Mouse (Mus musculus) MEL (cell line): ENCODE data around the gene Tbxas1.

Experiments used
- CTCF ChIP-seq, 3 experiments: IDR thresholded peaks in 2 of 3; conservative IDR thresholded peaks in 1 of 3; 2 replicates each; pipeline ENCODE4 v1.5.1; 2011 to 2012; ENCODE audit warnings: low read length in 3 of 3, low read depth in 2 of 3, mild to moderate bottlenecking in 2 of 3, improper control_type of control experiment in 1 of 3, inconsistent platforms in 1 of 3, mixed read lengths in 1 of 3, moderate library complexity in 1 of 3; ENCODE audit not compliant: control insufficient read depth in 1 of 3, insufficient read depth in 1 of 3, poor library complexity in 1 of 3, severe bottlenecking in 1 of 3
- GATA1 ChIP-seq: IDR thresholded peaks from 2 replicates; pipeline ENCODE4 v1.6.1; 2011; ENCODE audit warnings: low read depth, low read length, improper control_type of control experiment
- POLR2A ChIP-seq, 2 experiments: IDR thresholded peaks; 2 replicates each; pipeline ENCODE4 v1.6.1; 2011 to 2012; ENCODE audit warnings: low read length in 2 of 2, mild to moderate bottlenecking in 2 of 2, control low read depth in 1 of 2, improper control_type of control experiment in 1 of 2, low read depth in 1 of 2, moderate library complexity in 1 of 2; ENCODE audit not compliant: control insufficient read depth in 1 of 2, insufficient read depth in 1 of 2, poor library complexity in 1 of 2
- TAL1 ChIP-seq: IDR thresholded peaks from 2 replicates; pipeline ENCODE4 v1.6.1; 2012; ENCODE audit warnings: mild to moderate bottlenecking, inconsistent platforms, low read length, moderate library complexity, mixed read lengths
- ZKSCAN1 ChIP-seq: IDR thresholded peaks from 2 replicates; pipeline ENCODE4 v1.6.1; 2012; ENCODE audit warnings: low read depth, mild to moderate bottlenecking, inconsistent platforms, low read length, improper control_type of control experiment, moderate library complexity

- TF ChIP-seq CTCF (IDR thresholded peaks at IDR 0.05 in 2 of 3, conservative IDR thresholded peaks at IDR 0.05 in 1 of 3; ENCODE audit: control insufficient read depth in 1 of 3, insufficient read depth in 1 of 3, low read depth in 2 of 3, low read length in 3 of 3, poor library complexity in 1 of 3, severe bottlenecking in 1 of 3) (no peak), ZKSCAN1 (no peak), TAL1 (no peak), POLR2A (IDR thresholded peaks at IDR 0.05; ENCODE audit: control insufficient read depth in 1 of 2, insufficient read depth in 1 of 2, low read depth in 1 of 2, low read length in 2 of 2, poor library complexity in 1 of 2) (no peak), GATA1 (no peak)
Observed at GRCm38 (mm10) chr6:38901636-38902035, 26.4 kb downstream of the Tbxas1 start.
